Mouse (Mus musculus) gastrocnemius, postnatal 10 days (tissue): ENCODE data around the gene Rfxap. TPM values are rescaled to one million over a fixed set of nuclear protein-coding genes. Genes with fewer than 3 reads are reported as not detected.
"Not testable (repeated sequence)": the region's sequence is repeated elsewhere in the genome, so short reads cannot be mapped to it uniquely, and the experiment has no call there.

ENCODE experiments used
- DNase-seq: peaks from one replicate; pipeline ENCODE4 v3.0.0; 2021; ENCODE audit warnings: mixed read lengths
- total RNA-seq, 2 experiments: library from RNA; stranded (reverse); gene quantifications; 2 replicates each; pipeline ENCODE4 v1.2.3; 2021

Gene Rfxap
- total RNA-seq, 2 experiments from 2014 or later: 23.4 to 25.3 TPM

DNA sequence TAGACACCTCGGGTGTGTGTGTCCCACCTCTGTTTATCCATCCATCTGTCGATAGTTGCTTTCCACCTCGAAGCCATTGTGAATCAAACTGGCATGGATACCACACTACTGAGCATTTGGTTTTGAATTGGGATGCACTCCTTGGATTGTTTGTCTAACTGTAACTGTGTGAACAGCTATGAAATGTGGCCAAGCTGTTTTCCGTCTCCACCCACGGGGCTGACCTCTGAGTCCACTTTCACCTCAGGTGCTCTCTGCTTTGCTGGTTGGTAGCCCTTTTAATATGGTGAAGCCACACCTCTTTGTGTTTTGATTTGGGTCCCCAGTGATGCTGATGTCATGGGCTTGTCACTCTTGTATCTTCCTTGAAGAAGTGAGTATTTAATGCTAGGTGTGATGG lies 40.8 kb downstream of the Rfxap start:
- no peak for DNase-seq

GRCm38 (mm10) chr3:54766034-54766433 lies 41.6 kb downstream of the Rfxap start:
- DNase-seq: no peak

GRCm38 (mm10) chr3:54765521-54765920 lies 42.1 kb downstream of the Rfxap start:
- DNase-seq: not testable (repeated sequence)

DNA sequence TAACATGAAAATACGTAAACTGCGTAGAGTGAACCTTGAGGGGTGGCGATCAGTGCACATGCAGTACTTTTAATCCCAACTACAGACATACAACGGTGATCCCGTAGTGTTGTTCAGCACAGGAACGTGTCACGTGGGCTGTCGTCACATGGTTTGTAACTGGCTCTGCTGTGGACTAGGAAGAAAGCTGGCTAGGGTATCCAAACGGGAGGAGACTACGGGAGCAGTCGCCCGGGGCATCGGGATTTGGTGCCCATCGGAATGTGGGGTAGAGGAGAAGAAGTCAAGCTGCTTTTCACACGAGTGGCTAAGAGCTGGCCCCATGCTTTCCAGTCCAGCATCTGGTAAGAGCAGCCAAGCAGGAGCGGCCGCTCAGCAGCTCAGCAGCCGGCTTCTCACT lies 43.2 kb downstream of the Rfxap start:
- DNase-seq: peak; percentile 16

DNA sequence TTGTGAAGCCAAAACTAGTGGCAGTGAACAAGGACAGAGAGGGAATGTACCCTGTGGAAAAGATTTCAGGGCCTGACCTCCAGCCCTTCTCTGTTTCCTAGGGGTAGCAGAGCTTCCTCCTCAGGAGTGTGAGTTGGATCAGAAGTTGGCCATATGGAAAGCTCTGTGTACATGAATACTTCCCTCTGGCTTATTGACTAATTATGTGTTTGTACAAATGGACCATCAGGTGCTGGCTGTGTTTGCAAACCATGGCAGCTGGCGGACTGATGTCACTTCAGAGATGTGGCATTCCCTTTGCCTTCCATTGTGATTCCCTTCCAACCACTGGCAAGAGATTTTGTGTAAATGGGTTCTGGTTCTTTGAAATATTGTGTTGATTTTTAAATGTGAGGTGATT lies 46.3 kb downstream of the Rfxap start:
- DNase-seq: no peak

DNA sequence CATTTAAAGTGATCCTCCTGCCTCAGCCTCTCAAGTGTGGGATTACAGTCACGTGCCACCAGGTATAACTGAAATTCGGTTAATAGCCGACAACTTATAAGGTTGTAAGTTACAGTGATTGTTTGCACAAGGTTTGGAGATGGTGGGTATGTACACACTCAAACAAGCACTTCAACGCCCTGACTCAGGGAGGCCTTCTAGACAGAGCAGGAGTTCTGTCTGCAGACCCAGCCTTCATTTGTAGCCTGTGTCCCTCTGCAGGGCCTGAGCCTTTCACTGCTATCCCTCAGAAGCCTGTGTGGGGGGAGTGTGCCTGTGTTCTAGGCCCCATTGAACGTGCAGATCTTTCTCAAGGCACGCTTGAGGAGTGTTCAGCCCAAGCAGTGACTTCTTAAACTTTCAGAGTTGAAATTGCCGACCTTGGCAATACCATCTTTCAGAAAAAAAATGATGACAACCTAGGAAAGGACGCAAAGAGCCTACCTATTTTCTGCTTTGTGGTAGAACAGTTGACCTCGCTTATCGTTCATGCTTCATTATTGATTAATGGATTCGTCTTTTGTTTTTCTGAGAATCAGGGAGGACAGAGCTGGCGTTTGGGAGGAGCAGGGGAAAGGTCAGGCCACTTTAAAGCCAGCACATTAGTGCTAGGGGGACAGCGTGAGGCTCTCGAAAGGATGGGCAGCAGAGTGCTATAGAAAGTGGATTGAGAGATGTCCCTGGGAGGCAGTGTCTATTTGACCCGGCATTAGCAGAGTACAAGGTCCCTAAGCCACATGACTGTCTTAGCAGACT lies 47.1 kb downstream of the Rfxap start:
- DNase-seq: no peak

- no peak for DNase-seq
These were observed 48.4 kb downstream of the Rfxap start for GRCm38 (mm10) chr3:54759211-54759610.

GRCm38 (mm10) chr3:54757446-54757845 lies 50.1 kb downstream of the Rfxap start:
- DNase-seq: no peak

GRCm38 (mm10) chr3:54756058-54756457 lies 51.5 kb downstream of the Rfxap start:
- no peak for DNase-seq

GRCm38 (mm10) chr3:54755145-54756041 lies 52.2 kb downstream of the Rfxap start, which contains the start of gene Smad9:
Gene Smad9, plus strand, starts transcription at chr3:54755582.
- DNase-seq: peak; percentile 60

DNA sequence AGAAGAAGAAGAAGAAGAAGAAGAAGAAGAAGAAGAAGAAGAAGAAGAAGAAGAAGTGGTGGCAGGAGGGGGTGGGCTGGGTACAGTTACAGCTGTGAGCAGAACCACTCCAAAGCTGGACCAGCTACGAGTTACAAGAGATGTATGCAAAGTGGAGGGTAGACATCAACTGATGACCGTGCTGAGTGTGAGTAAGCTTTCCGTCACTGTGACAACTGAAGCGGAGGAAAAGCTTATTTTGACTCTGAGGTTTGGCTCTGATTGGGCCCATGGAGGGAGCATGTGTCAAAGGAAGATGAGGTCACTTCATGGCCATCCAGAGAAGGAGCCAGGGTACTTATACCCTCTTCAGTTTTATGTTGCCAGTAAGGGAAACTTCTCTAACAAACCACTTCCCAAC lies 54.2 kb downstream of the Rfxap start:
- no peak for DNase-seq

Other genes with a start within 250 kb of the Rfxap start
- 10 to 100 TPM; 25.7 to 26.3 TPM for gene Supt20, start 115.0 kb downstream of the Rfxap start, total RNA-seq
- not detected for gene Gm21958, start 93.4 kb downstream of the Rfxap start, total RNA-seq
- gene Exosc8, start 72.4 kb downstream of the Rfxap start, total RNA-seq: 10 to 100 TPM; 13.9 to 23.7 TPM
- gene Alg5, start 72.3 kb downstream of the Rfxap start, total RNA-seq: 10 to 100 TPM; 12.8 to 16.1 TPM
- gene Smad9, start 52.2 kb downstream of the Rfxap start, total RNA-seq: under 1 TPM; 0.42 to 0.56 TPM
- under 1 TPM; 0.07 to 0.11 TPM for gene Sertm1, start 108.1 kb upstream of the Rfxap start, total RNA-seq
- under 1 TPM in 1 of 2 experiments, not detected in 1; 0.16 TPM for gene Ccna1, start 247.7 kb upstream of the Rfxap start, total RNA-seq